Mouse (Mus musculus) embryonic facial prominence, embryonic 12.5 days (tissue): ENCODE data around the gene Crygf. TPM values are rescaled to one million over a fixed set of nuclear protein-coding genes. Genes with fewer than 3 reads are reported as not detected.
"Not testable (repeated sequence)": the region's sequence is repeated elsewhere in the genome, so short reads cannot be mapped to it uniquely, and the experiment has no call there.

Experiments
- ATAC-seq: fragments of 200-750 bp; cut with Nextera tagmentation; 2 replicates; pipeline ENCODE4 v1.8.0; 2017; ENCODE audit not compliant: insufficient number of reproducible peaks, insufficient read depth, low FRiP score, low TSS enrichment
- H3K27ac ChIP-seq: fragments of 300-500 bp; sonication (generic); 2 replicates; pipeline ENCODE4 v1.5.1; 2016; ENCODE audit warnings: mild to moderate bottlenecking
- H3K27me3 ChIP-seq: fragments of 300-500 bp; sonication (generic); 2 replicates; pipeline ENCODE4 v1.6.1; 2016; ENCODE audit warnings: mild to moderate bottlenecking, moderate library complexity
- H3K36me3 ChIP-seq: fragments of 300-500 bp; sonication (generic); 2 replicates; pipeline ENCODE4 v1.6.1; 2016; ENCODE audit warnings: mild to moderate bottlenecking
- H3K4me1 ChIP-seq: fragments of 300-500 bp; sonication (generic); 2 replicates; pipeline ENCODE4 v1.6.1; 2016
- H3K4me2 ChIP-seq: fragments of 300-500 bp; sonication (generic); replicated peaks from 2 replicates; pipeline ENCODE4 v1.6.1; 2016; ENCODE audit warnings: mild to moderate bottlenecking, moderate library complexity
- H3K4me3 ChIP-seq: fragments of 300-500 bp; sonication (generic); 2 replicates; pipeline ENCODE4 v1.5.1; 2016; ENCODE audit warnings: mild to moderate bottlenecking
- H3K9ac ChIP-seq: fragments of 300-500 bp; sonication (generic); 2 replicates; pipeline ENCODE4 v1.6.1; 2016; ENCODE audit warnings: mild to moderate bottlenecking, moderate library complexity
- H3K9me3 ChIP-seq: fragments of 300-500 bp; sonication (generic); 2 replicates; pipeline ENCODE4 v1.6.1; 2016; ENCODE audit warnings: mild to moderate bottlenecking, moderate library complexity
- WGBS: fragments of 180-500 bp; shearing (Covaris S2); methylation state at CpG from one replicate; pipeline ENCODE4 v1.1.7; 2016; 5-methylcytosine and 5-hydroxymethylcytosine counted together
- polyA plus RNA-seq: library from polyadenylated mRNA; unstranded; fragments of >200 nt; fragmentation: Nextera tagmentation; extraction: Ambion mirVana; gene quantifications from 2 replicates; pipeline ENCODE4 v1.2.1, GENCODE M21; 2016

Crygf gene
- 1.2 TPM in 1 of 2 replicates, not detected in the other for polyA plus RNA-seq

DNA sequence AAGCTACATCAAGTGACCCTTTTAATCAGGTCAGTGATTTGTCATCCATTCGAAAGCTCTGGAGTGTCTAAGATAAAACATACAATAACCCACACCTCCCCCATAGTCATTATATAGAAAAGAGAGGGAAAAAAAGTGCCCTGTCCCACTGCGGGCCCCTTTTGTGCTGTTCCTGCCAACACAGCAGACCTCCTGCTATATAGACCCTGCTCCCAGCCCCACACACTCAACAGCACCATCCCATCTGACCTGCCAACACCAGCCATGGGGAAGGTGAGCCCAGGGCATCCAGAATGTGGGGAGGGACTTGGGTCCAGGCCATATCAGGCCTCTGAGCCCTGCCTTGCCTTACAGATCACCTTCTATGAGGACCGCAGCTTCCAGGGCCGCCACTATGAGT, at the start of gene Crygf:
Crygf (plus strand) TSS at position 227 of the 400 bp plus-strand sequence.
- Histone ChIP-seq H3K36me3 (no peaks in the 10 kb centered on the region), H3K4me1 (no peaks in the 10 kb centered on the region; the same call in 1 of the 2 replicates), H3K4me2 (no peak within 1 kb of the TSS), H3K9ac (no peak within 1 kb of the TSS), H3K4me3 (no peak within 1 kb of the TSS), H3K27me3 (no peaks in the 10 kb centered on the region), H3K27ac (no peak within 1 kb of the TSS), H3K9me3 (no peaks in the 10 kb centered on the region)
- no peak for ATAC-seq
- 91% methylated on average over 4 of the region's 4 CpGs for WGBS

DNA sequence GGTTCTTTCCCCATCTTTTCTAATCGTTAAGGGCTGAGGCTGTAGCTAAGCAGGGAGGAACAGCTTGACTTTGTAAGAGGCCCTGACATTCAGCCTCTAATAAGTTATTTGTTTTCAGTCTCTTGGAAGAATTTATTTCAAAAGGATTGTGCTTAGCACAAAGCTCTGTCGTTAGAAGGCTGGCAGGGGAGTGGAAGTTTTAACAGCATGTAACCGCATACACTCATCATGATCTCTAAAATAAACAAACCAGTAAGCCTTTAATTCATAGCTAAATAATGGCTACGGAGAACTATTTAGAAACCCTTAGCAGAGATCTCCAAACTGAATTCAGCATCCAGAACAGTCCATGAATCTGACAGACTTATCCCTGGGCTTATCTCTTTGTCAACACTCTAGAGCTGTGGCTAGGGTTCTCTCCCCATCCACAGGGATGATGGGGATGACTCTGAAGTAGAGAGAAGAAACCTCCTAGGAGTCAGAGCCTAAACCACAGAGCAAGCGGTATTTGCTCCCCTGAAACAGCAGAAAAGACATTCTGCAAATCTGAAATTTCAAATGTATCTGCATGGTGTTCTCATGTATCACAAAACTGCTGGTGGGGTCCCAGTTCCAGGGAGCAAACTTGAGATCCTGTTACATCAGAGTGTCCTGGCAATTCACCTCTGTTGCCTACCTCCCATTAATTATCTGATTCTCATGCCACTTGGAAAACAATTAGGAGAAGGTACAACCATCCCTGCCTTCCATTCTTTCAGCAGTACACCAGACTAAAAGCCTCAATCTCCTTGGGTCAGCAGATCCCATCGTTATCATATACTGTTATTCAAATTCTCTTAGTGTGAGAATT, 734 bp upstream of the Crygf start:
- Histone ChIP-seq H3K9ac (no peak overlapping the region), H3K27ac (no peak overlapping the region), H3K36me3 (no peaks in the 10 kb centered on the region), H3K4me2 (no peak overlapping the region), H3K4me3 (no peak overlapping the region), H3K4me1 (no peaks in the 10 kb centered on the region; the same call in 1 of the 2 replicates), H3K27me3 (no peaks in the 10 kb centered on the region), H3K9me3 (no peaks in the 10 kb centered on the region)
- ATAC-seq = no peak
- WGBS = 52% methylated on average over 6 of the region's 6 CpGs

DNA sequence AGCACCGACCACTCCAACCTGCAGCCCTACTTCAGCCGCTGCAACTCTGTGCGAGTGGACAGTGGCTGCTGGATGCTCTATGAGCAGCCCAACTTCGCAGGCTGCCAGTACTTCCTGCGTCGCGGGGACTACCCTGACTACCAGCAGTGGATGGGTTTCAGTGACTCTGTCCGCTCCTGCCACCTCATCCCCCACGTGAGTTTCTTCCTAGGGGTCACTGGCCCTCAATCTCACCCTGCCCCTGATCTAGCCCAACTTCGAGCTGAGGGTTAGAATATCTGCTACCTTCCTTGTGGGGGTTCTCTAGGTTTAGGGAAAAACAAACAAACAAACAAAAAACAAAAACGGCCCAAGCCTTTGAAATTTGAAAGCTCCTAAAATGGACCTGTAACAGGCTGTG, 376 bp downstream of the Crygf start:
- not testable (repeated sequence) for H3K9me3 ChIP-seq, H3K27ac ChIP-seq, H3K4me3 ChIP-seq, H3K4me2 ChIP-seq, H3K9ac ChIP-seq, H3K36me3 ChIP-seq, H3K4me1 ChIP-seq, ATAC-seq, H3K27me3 ChIP-seq
- WGBS = 74% methylated on average over 11 of the region's 11 CpGs

DNA sequence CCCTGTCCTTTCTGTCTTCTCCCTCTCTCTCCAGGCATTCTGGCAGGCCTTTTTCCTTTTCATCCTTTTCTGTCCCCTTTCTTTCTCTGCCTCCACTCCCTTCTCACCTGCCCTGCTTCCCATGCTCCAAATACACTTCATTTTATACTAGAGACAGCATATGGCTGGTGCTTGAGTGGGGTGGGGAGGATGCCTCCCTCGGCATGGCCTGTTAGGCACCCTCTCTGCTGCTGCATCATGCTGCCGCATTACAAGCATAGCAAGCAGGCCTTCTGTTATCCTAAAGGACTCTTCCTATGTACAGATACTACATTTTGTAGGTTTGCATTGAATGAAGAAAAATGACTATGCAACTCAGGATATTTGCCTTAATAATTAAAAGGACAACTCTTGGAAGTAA, 3.7 kb downstream of the Crygf start:
- H3K4me3 ChIP-seq = no peak overlapping the region
- no peaks in the 10 kb centered on the region for H3K36me3 ChIP-seq
- no peak for ATAC-seq
- H3K9ac ChIP-seq = no peak overlapping the region
- no peaks in the 10 kb centered on the region for H3K9me3 ChIP-seq
- H3K4me1 ChIP-seq = no peaks in the 10 kb centered on the region; the same call in 1 of the 2 replicates
- H3K27me3 ChIP-seq = no peaks in the 10 kb centered on the region
- H3K27ac ChIP-seq = no peak overlapping the region
- WGBS = 75% methylated on average over 2 of the region's 2 CpGs
- no peak overlapping the region for H3K4me2 ChIP-seq

DNA sequence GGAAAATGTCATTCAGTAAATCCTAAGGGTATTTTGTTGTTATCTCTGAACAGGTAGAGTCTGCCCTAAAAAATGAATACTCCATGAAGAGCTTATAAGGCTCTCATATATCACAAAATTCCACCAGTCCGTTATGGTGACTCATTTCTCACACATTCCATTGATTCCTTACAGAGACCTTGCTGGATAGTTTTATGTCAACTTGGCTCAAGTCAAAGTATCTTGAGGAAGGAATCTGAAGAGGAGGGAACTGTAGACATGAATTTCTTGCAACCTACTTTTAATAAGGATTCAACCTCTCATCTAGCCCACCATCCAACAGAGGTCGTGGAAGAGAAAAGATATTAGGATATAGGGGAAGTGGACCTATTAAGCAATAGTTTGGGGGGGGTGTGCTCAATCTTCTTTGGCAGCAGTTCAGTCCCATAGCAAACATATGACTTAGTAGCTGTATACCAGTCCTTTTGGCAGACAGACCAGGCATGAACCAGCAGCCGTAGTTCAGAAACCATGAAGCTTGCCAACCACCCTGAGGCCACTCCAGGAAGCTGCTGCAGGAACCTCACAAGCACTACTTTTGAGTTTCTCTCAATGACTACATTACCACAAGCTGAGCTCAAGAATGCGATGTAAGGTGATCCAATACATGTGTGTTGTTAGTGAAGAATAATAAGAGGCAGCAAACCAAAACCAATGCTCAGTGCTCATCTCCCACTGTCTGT, 5.9 kb downstream of the Crygf start:
- Histone ChIP-seq H3K9me3 (no peaks in the 10 kb centered on the region), H3K36me3 (no peaks in the 10 kb centered on the region), H3K4me2 (no peak overlapping the region), H3K27me3 (no peaks in the 10 kb centered on the region), H3K4me1 (no peaks in the 10 kb centered on the region), H3K4me3 (no peak overlapping the region), H3K27ac (no peak overlapping the region), H3K9ac (no peak overlapping the region)
- WGBS = 78% methylated on average over 4 of the region's 4 CpGs
- ATAC-seq = no peak

Other genes with a start within 250 kb of the Crygf start
- 34.7 and 42.4 TPM in 2 replicates for gene Map2, start 248.8 kb downstream of the Crygf start, polyA plus RNA-seq